Mouse (Mus musculus) heart, adult 11 months (tissue): ENCODE measurements around the gene Olfr1371.

ENCODE experiments used
- DNase-seq: peaks from one replicate; pipeline ENCODE4 v3.0.0; 2022

Gene Olfr1371

DNA sequence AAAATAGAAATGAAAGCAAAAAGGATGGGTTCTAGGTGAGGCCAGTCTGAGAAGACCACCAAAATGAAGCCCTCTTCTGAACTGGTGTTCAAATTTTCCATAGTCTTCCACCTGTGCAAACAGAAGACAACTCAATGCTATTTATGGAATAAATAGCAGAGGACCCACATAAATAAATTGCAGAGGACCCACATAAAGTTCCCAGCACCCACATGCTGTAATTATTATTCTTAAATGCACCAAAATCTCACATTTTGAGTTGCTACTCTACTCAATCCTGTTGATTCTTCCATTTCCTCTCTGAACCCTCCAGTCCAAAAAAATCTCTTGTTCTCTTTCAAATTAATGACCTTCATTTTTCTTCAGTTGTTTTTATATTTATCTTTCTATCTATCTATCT is at the start of gene Olfr1371:
TSS of gene Olfr1371 (minus strand) at position 101 of the 400 bp plus-strand sequence.
- no peak for DNase-seq

DNA sequence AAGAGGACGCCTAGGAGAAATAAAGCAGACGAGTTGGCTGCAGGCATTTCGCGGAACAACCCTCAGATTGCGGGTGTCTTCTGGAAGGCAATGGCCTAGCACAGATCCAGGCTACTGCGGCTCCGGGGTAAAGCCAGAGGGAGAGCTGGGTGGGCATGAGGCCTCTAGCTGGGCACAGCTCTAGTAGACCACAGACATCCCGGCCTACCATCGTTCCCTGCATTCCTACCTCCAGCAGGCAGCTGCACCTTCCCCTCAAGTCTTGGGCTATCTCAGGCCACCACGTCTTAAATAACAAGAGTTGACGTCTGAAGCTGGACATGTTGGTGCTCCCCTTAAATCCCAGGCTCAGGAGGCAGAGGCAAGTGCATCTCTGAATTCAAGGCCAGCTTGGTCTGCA is 48.6 kb upstream of the Olfr1371 start:
- DNase-seq = peak; percentile 78

DNA sequence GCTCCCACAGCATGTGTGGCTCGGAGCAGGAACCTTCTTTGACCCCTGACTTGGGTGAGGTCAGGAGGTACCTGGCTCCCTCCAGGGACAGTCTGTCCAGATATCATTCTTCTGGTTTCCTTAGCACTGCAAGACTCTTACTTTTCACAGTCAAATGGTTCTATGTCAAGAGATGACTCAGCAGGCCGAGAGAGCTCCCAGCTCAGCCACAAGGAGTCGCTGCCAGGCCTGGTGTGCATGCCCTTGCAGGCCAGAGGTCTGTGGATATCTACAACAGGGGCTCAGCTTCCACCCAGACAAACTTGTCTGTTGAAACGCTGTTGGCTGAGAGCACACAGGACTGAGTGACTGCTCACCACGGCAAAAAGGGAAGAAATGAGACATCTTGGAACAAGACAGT is 48.1 kb upstream of the Olfr1371 start:
- DNase-seq = peak; percentile 92

DNA sequence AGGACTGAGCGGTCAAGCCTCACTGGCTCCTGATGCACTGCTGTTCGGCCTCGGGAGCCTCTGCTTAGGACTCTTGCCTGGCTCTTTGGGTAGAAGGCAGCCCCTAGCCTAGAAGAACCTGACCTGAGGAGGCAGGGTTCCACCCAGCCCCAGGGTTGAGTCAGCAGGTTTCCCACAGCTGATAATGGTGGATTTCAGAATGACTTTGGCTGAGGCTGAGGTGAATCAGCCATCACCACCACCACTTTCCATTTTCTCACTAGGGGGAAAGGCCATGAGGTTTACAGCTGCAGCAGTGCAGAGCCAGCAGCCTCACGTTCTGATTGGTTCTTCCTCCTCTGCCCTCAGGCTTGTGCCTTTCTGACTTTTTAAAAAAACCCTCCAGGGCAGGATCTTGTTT is 47.1 kb upstream of the Olfr1371 start:
- no peak for DNase-seq

GRCm38 (mm10) chr11:52258711-52259110 is 44.9 kb upstream of the Olfr1371 start:
- DNase-seq = peak; percentile 70

GRCm38 (mm10) chr11:52257376-52257775 is 43.6 kb upstream of the Olfr1371 start:
- DNase-seq = peak; percentile 73

DNA sequence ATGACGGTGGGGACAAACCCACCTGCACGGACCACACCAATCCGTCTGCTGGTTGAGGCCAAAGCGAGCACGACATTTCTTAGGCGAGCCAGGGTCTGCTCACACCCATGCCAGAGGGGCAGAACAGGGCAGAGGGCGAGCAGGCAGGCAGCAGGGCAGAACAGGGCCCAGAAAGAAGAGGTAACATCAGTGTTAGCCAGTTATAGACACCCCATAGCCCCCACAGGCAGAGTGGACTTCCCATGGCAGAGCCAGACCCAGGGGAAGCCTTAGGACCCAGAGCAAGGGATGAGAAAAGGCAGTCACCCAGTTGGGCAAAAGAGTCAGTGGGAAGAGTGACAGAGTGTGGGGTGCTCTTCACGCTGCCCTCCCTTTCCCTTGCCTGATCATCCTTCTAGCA is 41.3 kb upstream of the Olfr1371 start:
- peak; percentile 80 for DNase-seq

GRCm38 (mm10) chr11:52253674-52254375 is 40.0 kb upstream of the Olfr1371 start:
- DNase-seq = peak; percentile 96

DNA sequence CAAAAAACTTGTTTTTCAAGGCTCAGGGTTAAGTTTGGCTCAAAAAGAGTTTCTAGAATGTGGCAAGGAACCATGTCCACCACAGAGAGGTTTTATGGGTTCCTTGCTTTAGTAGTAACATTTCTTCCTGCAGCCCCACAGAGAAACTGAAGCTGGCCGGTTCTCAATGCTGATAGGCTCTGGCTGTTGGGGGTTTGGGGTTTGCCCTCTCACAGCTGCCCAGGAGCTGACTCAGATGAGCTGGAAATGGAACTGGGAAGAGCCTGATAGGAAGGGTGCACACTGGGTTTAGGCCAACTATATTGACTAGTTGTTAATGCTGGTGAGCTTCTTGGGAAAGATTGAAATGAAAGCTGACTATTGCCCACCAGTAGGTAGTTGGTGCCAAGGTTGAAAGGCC is 38.9 kb upstream of the Olfr1371 start:
- DNase-seq = peak; percentile 86

- DNase-seq = peak; percentile 63
Measured at GRCm38 (mm10) chr11:52251770-52252169, 38.0 kb upstream of the Olfr1371 start.

GRCm38 (mm10) chr11:52249452-52249851 is 35.7 kb upstream of the Olfr1371 start:
- peak; percentile 81 for DNase-seq

- peak; percentile 31 for DNase-seq
Measured at GRCm38 (mm10) chr11:52240898-52241542, 27.2 kb upstream of the Olfr1371 start.

- peak; percentile 62 for DNase-seq
Measured at GRCm38 (mm10) chr11:52234509-52234908, 20.7 kb upstream of the Olfr1371 start.

DNA sequence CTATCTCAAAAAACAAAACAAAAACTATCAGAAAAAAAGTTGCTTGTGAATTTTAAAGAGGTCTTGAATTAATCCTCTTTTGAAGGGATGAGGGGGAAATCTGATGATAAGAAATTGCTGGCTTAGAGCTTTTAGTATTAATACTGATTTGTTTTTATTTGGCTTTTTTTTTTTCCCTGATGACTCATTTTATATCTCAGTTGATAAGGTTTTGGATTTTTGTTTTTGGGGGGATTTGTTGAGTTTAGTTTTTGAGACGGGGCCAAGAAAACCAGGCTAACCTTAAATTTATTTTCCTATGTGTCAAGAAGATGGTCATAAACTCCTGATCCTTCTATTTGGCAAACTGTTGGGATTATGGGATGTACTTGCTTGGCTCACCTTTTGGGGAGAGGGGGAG is 20.1 kb upstream of the Olfr1371 start:
- no peak for DNase-seq

DNA sequence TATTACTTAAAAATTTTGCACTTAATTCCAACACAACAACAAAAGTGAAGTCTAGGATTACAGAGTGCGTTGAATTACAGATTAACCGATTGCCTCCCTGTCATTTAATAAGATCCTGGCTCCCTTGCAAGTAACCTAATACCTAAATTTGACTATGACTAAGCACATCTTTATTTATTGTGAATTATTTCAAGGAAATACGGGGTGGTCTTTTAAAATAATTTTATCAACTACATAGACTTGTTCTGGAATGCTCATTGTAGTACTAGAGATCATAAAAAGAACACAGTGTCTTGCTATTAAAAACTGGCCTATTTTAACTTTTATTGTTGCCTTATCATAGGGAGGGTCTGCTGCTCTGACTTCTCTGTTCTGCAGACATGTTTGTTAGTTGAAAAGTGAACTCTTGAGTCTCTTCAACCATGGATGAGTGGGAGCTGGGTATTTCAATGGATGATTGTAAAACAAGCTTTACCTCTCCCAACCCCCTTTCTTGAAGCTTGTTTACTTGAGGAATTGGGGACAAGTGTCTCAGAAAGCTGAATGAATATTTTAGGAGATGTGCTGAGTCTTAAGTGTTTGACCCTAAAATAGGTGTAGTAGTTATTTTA is 19.4 kb upstream of the Olfr1371 start:
- DNase-seq = peak; percentile 37

DNA sequence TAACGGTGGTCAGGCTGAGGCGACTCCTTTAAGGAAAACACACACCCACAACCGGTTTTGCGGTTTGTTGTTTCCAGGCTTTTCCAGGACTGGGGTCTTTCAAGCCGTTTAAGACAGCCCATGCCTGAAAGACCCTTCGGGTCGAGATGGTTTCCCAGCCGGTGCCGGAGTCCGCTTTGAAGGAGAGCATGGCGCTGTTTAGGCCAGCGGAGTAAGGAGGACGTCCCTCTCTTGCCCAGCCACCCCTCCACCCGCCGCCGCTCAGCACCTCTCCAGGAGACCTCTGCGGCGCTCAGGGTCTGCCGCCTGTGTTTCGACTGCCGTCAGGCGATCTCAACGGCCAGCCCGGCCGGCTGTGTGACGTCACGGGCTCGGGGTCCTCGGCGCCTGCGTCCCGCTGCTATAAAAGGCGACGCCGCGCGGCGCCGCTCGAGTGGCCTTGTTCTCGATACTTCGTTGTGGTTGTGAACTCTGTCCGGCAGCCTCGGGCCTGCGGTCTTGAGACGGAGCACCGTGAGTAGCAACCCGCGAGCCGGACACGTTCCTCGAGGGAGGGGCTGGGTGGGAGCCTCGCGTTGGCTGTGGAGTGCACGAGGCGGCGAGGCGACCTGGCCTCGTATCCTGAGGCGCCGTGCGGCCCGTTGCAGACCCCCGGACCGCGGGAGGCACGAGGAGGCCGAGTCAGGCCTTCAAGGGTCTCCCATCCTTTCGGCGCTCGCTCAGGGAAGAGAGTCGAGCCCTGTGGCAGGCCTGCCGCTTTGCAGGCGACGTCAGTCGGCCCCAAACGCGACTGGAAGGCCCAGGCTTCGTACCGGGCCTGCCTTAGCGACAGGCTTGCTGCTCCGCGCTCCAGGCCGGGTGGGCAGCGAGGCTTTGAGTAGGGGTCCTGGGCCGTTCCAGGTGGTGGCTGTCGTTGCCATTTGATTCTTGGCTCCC is 18.1 kb upstream of the Olfr1371 start, which contains the start of gene Skp1a:
TSS of gene Skp1a (plus strand) at position 390 of the 936 bp plus-strand sequence.
- DNase-seq = peak; percentile 99

- peak; percentile 88 for DNase-seq
Measured at GRCm38 (mm10) chr11:52230694-52231093, 16.9 kb upstream of the Olfr1371 start.

DNA sequence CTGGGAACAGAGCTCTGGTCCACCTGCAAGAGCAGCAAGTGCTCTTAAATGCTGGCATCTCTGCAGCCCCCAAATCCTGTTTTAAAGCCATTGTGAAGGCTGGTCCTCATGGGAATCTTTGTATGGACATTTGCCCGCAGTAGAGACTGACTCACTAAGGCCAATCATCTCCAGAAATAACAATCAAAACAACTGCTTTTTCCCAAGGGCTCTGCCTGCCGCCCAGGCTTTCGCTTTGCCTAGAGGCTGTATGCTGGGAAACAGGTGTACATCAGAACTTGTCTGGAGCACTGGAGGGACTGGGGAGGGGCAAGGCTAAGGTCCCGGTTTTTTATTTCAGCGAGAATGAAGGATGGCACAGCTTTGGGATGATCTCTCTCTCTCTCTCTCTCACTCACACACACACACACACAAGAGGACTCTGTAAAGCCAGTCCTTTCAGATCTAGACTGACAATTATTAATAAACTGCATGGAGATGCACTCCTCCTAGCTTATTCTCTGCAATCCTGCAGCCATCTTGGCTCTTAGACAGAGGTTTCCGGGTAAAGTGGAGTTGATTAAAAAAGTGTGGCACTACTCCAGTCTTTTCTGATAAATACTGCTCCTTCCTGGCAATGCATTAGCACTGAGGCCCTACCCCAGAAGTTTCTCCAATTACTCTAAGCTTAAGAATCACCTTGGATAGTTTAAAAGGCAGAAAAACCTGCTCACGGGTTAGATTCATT is 15.1 kb upstream of the Olfr1371 start:
- peak; percentile 90 for DNase-seq

DNA sequence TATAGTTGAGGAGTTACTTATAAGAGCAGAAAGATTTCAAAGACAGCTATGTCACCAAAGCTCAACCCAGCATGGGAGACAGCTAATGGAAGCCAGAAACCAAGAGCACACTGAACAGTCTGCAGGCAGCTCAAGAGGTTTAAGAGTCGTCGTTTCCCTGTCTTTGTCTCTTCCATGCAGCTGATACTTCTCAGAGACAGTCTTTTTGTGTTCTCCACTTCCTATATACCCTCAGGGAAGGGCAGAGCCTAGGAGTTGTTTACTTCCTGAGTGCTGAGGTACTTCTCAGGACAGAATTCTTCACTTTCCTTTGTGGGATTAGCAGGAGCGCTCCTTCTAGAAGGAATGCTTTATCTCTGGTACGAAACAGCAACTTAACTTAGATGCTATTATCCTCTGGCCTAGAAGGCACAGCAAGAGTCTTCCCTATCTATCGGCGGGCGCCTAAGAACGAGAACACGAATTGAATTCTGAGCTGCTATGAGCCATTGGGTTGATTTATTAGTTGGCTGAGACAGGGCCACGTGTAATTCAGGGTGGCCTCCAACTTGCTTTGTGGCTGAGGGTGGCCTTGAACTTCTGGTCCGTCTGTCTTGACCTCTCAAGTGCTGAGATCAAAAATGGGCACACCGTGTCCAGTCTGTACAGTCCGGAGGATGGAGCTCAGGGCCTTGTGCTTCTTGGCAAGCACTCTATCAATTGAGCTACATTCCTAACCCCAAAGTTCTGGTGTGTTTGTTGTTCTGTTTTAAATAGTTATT is 13.9 kb upstream of the Olfr1371 start:
- DNase-seq = peak; percentile 17

- DNase-seq = no peak
Measured at GRCm38 (mm10) chr11:52227053-52227452, 13.3 kb upstream of the Olfr1371 start.

DNA sequence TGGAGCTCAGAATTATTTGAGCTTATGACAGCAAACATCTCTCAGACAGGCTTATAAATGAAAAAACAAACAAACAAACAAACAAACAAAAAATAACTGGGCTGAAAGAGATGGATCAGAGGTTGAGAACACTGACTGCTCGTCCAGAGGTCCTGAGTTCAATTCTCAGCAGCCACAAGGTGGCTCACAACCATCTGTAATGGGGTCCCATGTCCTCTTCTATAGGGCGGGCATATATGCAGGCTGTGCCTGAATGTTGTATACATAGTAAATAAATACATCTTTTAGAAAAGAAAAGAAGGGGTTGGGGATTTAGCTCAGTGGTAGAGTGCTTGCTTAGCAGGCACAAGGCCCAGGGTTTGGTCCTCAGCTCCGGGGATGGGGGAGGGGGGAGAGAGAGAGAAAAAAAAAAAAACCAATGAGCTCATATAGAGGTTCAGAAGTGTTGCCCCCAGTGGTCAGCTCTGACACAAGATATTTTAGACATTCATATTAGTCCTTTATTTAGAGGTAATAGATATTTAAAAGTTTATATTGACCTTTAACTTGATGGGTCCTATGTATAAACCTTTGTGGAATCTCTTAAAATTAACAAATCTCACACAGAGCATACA is 12.3 kb upstream of the Olfr1371 start:
- DNase-seq = no peak
